Mouse (Mus musculus) thymus, postnatal 0 days (tissue): ENCODE data around the gene Rcbtb2. TPM values are rescaled to one million over a fixed set of nuclear protein-coding genes. Genes with fewer than 3 reads are reported as not detected.

Source experiments
- DNase-seq: peaks from one replicate; pipeline ENCODE4 v3.0.0-alpha.2; 2015; ENCODE audit warnings: low spot score
- microRNA counts: library from miRNA; unstranded; fragments of <30 nt; microRNA quantifications from one replicate; lab custom pipeline; 2015
- microRNA-seq: library from miRNA; unstranded; fragments of <30 nt; microRNA quantifications from one replicate; pipeline ENCODE4, GENCODE M21; 2016; ENCODE audit warnings: borderline number of aligned reads
- polyA plus RNA-seq: library from polyadenylated mRNA; unstranded; fragments of >200 nt; fragmentation: Nextera tagmentation; extraction: Ambion mirVana; gene quantifications from 2 replicates; pipeline ENCODE4 v1.2.1, GENCODE M21; 2015

Rcbtb2 gene
- polyA plus RNA-seq, 1 experiment from 2014 or later: 293 TPM

DNA sequence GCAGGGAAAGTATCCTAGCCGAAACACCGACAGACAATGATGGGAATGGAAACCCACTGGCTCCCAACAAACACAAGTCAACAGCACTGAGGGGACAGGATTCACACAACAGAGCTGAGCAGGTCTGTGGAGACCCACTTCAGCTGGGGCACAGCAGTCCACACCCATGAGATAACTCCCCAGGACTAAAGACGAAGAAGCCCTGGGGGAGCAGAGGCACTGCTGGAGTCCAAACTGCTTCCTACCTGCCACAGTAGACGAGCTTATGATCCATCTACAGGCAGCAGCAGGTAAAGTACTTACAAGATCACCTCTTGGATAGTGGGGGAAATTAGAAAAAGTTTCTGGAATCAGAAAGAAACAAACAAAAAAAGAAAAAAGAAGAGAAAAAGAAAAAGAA lies 131.6 kb downstream of the Rcbtb2 start:
- DNase-seq: no peak

DNA sequence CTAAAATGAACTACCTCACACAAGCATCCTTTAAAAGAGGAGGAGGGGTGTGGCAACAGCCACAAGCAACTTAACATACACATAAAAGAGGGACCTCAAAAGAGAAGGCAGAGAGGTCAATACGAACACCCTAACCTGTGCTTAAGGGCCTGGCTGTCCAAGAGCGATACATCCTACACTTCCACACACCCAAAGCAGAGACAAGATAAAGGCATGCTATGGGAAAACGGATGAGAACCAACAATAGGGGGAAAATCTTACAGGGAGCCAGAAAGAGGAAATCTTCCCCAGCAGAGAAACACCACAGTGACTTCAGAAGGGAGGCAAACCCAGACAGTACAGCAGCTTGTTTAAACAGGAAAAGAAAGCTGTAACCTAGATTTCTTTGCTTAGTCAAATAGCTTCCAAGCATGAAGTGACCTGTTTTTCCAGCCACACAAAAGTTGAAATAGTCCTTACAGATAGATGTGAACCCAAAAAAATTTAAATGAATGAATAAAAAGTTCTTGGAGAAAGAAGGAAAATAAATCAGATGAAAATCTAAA lies 132.7 kb downstream of the Rcbtb2 start:
- peak; percentile 56 for DNase-seq

DNA sequence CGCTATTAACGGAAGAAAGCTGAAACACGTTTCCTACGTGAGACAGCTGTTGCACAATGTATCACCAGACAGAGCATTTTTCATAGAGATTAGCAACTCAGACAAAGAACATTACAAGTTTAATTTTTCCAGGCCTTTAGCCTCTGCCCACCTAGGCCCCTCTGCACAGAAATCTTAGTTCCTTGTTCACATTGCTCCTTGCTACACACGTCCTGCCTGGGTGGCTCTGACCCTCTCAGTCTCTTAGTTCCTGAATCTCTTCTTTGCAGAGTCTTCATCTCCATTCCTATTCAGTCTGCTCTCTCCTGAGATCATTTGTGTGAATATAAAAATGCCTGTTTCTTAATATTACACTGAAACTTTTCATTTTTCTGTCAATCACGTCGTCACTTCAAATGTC lies 134.5 kb downstream of the Rcbtb2 start:
- no peak for DNase-seq

MicroRNAs encoded within 50 kb of the gene (microRNA counts, 519-probe panel; counts per million panel counts)
- microRNA mmu-miR-687 (lab: Ali Mortazavi, UCI): 473 counts per million, percentile 71 among the panel's probes with 10 or more counts

Small RNAs within 50 kb of the gene (microRNA-seq; reads per million reads assigned to microRNA genes)
- gene Mir687: not detected

Other genes starting within 250 kb of the Rcbtb2 start
- gene Cysltr2, start 73.9 kb upstream of the Rcbtb2 start, polyA plus RNA-seq: 13.4 and 16.4 TPM in 2 replicates
- gene Lpar6, start 114.9 kb downstream of the Rcbtb2 start, polyA plus RNA-seq: 60.6 and 60.9 TPM in 2 replicates
- 51.7 and 54.3 TPM in 2 replicates for gene Rb1, start 202.8 kb downstream of the Rcbtb2 start, polyA plus RNA-seq